Mouse (Mus musculus) heart, embryonic 11.5 days (tissue): ENCODE data around the gene Gorasp2. TPM values are rescaled to one million over a fixed set of nuclear protein-coding genes. Genes with fewer than 3 reads are reported as not detected.

ENCODE experiments used
- ATAC-seq: fragments of 200-750 bp; cut with Nextera tagmentation; replicated peaks from 2 replicates; pipeline ENCODE4 v1.8.0; 2017; ENCODE audit warnings: moderate library complexity; ENCODE audit not compliant: insufficient number of reproducible peaks, low FRiP score, low TSS enrichment
- H3K27ac ChIP-seq: fragments of 300-500 bp; sonication (generic); 2 replicates; pipeline ENCODE4 v1.5.1; 2014; ENCODE audit warnings: mild to moderate bottlenecking, low read depth, low read length
- H3K27me3 ChIP-seq: fragments of 300-500 bp; sonication (generic); 2 replicates; pipeline ENCODE4 v1.6.1; 2014; ENCODE audit warnings: mild to moderate bottlenecking, low read length, mixed read lengths; ENCODE audit not compliant: control insufficient read depth, insufficient read depth
- H3K36me3 ChIP-seq: fragments of 300-500 bp; sonication (generic); 2 replicates; pipeline ENCODE4 v1.6.1; 2014; ENCODE audit warnings: mild to moderate bottlenecking, low read length, moderate library complexity, mixed read lengths; ENCODE audit not compliant: control insufficient read depth, insufficient read depth
- H3K4me1 ChIP-seq: fragments of 300-500 bp; sonication (generic); 2 replicates; pipeline ENCODE4 v1.6.1; 2014; ENCODE audit warnings: low read length; ENCODE audit not compliant: control insufficient read depth, insufficient read depth
- H3K4me2 ChIP-seq: fragments of 300-500 bp; sonication (generic); 2 replicates; pipeline ENCODE4 v1.6.1; 2014; ENCODE audit warnings: mild to moderate bottlenecking, moderate library complexity
- H3K4me3 ChIP-seq: fragments of 300-500 bp; sonication (generic); 2 replicates; pipeline ENCODE4 v1.5.1; 2014; ENCODE audit warnings: low read depth, low read length
- H3K9ac ChIP-seq: fragments of 300-500 bp; sonication (generic); 2 replicates; pipeline ENCODE4 v1.6.1; 2014; ENCODE audit warnings: mild to moderate bottlenecking, low read depth, low read length, moderate library complexity
- H3K9me3 ChIP-seq: fragments of 300-500 bp; sonication (generic); replicated peaks from 2 replicates; pipeline ENCODE4 v1.6.1; 2016; ENCODE audit warnings: low read length; ENCODE audit not compliant: control insufficient read depth
- WGBS: fragments of 180-500 bp; shearing (Covaris S2); extraction: QIAGEN DNeasy Blood & Tissue Kit; methylation state at CpG from one replicate; pipeline ENCODE4 v1.1.7; 2014; ENCODE audit not compliant: insufficient replicate concordance; 5-methylcytosine and 5-hydroxymethylcytosine counted together
- polyA plus RNA-seq: library from polyadenylated mRNA; unstranded; fragments of >200 nt; fragmentation: Nextera tagmentation; extraction: Ambion mirVana; gene quantifications from 2 replicates; pipeline ENCODE4 v1.2.1, GENCODE M21; 2014

Gene Gorasp2
- polyA plus RNA-seq, 1 experiment from 2014 or later = 173 TPM

- Histone ChIP-seq H3K9ac (no peak overlapping the region), H3K36me3 (no peaks in the 10 kb centered on the region), H3K27ac (no peak overlapping the region), H3K4me2 (no peak overlapping the region), H3K4me3 (no peak overlapping the region), H3K9me3 (no peaks in the 10 kb centered on the region), H3K4me1 (peaks cover 10% of the 10 kb centered on the region), H3K27me3 (no peaks in the 10 kb centered on the region)
- no peak for ATAC-seq
- 88% methylated on average over 7 of the region's 7 CpGs for WGBS
These were observed 5.6 kb downstream of the Gorasp2 start for GRCm38 (mm10) chr2:70667016-70667415.

- Histone ChIP-seq H3K27me3 (no peaks in the 10 kb centered on the region), H3K9ac (no peak overlapping the region), H3K4me3 (no peak overlapping the region), H3K4me1 (peaks cover 3% of the 10 kb centered on the region; the same call in 1 of the 2 replicates), H3K36me3 (no peaks in the 10 kb centered on the region), H3K9me3 (no peaks in the 10 kb centered on the region), H3K4me2 (no peak overlapping the region), H3K27ac (no peak overlapping the region)
- WGBS = 81% methylated on average over 2 of the region's 2 CpGs
- ATAC-seq = no peak
These were observed 7.9 kb downstream of the Gorasp2 start for GRCm38 (mm10) chr2:70669241-70669640.

- H3K4me3 ChIP-seq = no peak overlapping the region
- H3K4me2 ChIP-seq = no peak overlapping the region
- H3K9ac ChIP-seq = no peak overlapping the region
- peaks cover 3% of the 10 kb centered on the region; the same call in 1 of the 2 replicates for H3K4me1 ChIP-seq
- no peak overlapping the region for H3K27ac ChIP-seq
- no peaks in the 10 kb centered on the region for H3K27me3 ChIP-seq
- 31% methylated on average over 2 of the region's 2 CpGs for WGBS
- H3K36me3 ChIP-seq = no peaks in the 10 kb centered on the region
- ATAC-seq = no peak
- no peaks in the 10 kb centered on the region for H3K9me3 ChIP-seq
These were observed 8.5 kb downstream of the Gorasp2 start for GRCm38 (mm10) chr2:70669896-70670295.

GRCm38 (mm10) chr2:70672476-70672875, 11.1 kb downstream of the Gorasp2 start:
- no peak overlapping the region for H3K4me3 ChIP-seq
- no peaks in the 10 kb centered on the region for H3K36me3 ChIP-seq
- no peak overlapping the region for H3K9ac ChIP-seq
- no peak for ATAC-seq
- 83% methylated on average over 2 of the region's 2 CpGs for WGBS
- H3K4me1 ChIP-seq = peaks cover 3% of the 10 kb centered on the region
- no peak overlapping the region for H3K27ac ChIP-seq
- H3K4me2 ChIP-seq = no peak overlapping the region
- H3K9me3 ChIP-seq = no peaks in the 10 kb centered on the region
- H3K27me3 ChIP-seq = no peaks in the 10 kb centered on the region

GRCm38 (mm10) chr2:70673445-70674126, 12.2 kb downstream of the Gorasp2 start:
- no peak overlapping the region for H3K27ac ChIP-seq
- no peaks in the 10 kb centered on the region for H3K9me3 ChIP-seq
- no peaks in the 10 kb centered on the region for H3K27me3 ChIP-seq
- H3K4me1 ChIP-seq = peaks cover 3% of the 10 kb centered on the region
- H3K4me2 ChIP-seq = no peak overlapping the region
- peaks cover 4% of the 10 kb centered on the region for H3K36me3 ChIP-seq
- no peak for ATAC-seq
- no peak overlapping the region for H3K9ac ChIP-seq
- no peak overlapping the region for H3K4me3 ChIP-seq
- 64% methylated on average over 7 of the region's 7 CpGs for WGBS

GRCm38 (mm10) chr2:70682324-70682723, 20.9 kb downstream of the Gorasp2 start:
- H3K9me3 ChIP-seq = no peaks in the 10 kb centered on the region
- H3K4me1 ChIP-seq = no peaks in the 10 kb centered on the region
- WGBS = 82% methylated on average over 2 of the region's 2 CpGs
- no peak overlapping the region for H3K9ac ChIP-seq
- H3K27me3 ChIP-seq = no peaks in the 10 kb centered on the region
- H3K4me2 ChIP-seq = no peak overlapping the region
- ATAC-seq = no peak
- H3K27ac ChIP-seq = no peak overlapping the region
- H3K4me3 ChIP-seq = no peak overlapping the region
- peaks cover 34% of the 10 kb centered on the region for H3K36me3 ChIP-seq

- H3K4me3 ChIP-seq = no peak overlapping the region
- no peak for ATAC-seq
- H3K4me2 ChIP-seq = no peak overlapping the region
- no peaks in the 10 kb centered on the region for H3K9me3 ChIP-seq
- no peak overlapping the region for H3K9ac ChIP-seq
- 94% methylated on average over 21 of the region's 21 CpGs for WGBS
- H3K36me3 ChIP-seq = peaks cover 39% of the 10 kb centered on the region
- no peak overlapping the region for H3K27ac ChIP-seq
- H3K27me3 ChIP-seq = no peaks in the 10 kb centered on the region
- H3K4me1 ChIP-seq = no peaks in the 10 kb centered on the region
These were observed 27.2 kb downstream of the Gorasp2 start for GRCm38 (mm10) chr2:70688454-70689078.

GRCm38 (mm10) chr2:70690195-70690594, 28.8 kb downstream of the Gorasp2 start:
- Histone ChIP-seq H3K36me3 (peaks cover 35% of the 10 kb centered on the region), H3K4me2 (no peak overlapping the region), H3K4me1 (no peaks in the 10 kb centered on the region), H3K4me3 (no peak overlapping the region), H3K27me3 (no peaks in the 10 kb centered on the region), H3K27ac (no peak overlapping the region), H3K9ac (no peak overlapping the region), H3K9me3 (no peaks in the 10 kb centered on the region)
- ATAC-seq = no peak
- 79% methylated on average over 11 of the region's 11 CpGs for WGBS

GRCm38 (mm10) chr2:70695712-70696111, 34.3 kb downstream of the Gorasp2 start:
- no peak for ATAC-seq
- Histone ChIP-seq H3K4me1 (no peaks in the 10 kb centered on the region), H3K27me3 (no peaks in the 10 kb centered on the region), H3K4me2 (no peak overlapping the region), H3K27ac (no peak overlapping the region), H3K36me3 (peaks cover 13% of the 10 kb centered on the region), H3K9ac (no peak overlapping the region), H3K9me3 (no peaks in the 10 kb centered on the region), H3K4me3 (no peak overlapping the region)
- WGBS = 92% methylated on average over 10 of the region's 10 CpGs
